Mouse (Mus musculus): ENCODE data around the gene Ppil3.

Ppil3 gene

GRCm38 (mm10) chr1:58445143-58445722, at the start of gene Ppil3, which contains the start of gene Nif3l1:
Gene Ppil3 (minus strand): TSS chr1:58445486.
Gene Nif3l1 (plus strand): TSS chr1:58445151.
- in situ Hi-C loops (cut with MboI; ENCODE audit: low pct_unique_long_range_greater_than_20kb in 1 of 2, low sequenced_read_pairs in 2 of 2, unreplicated experiment in 1 of 2), result no loop called here

- in situ Hi-C loops (cut with MboI; ENCODE audit: low pct_unique_long_range_greater_than_20kb in 1 of 2, low sequenced_read_pairs in 2 of 2, unreplicated experiment in 1 of 2), result no loop called here
These were observed 37.4 kb upstream of the Ppil3 start for GRCm38 (mm10) chr1:58482647-58483046.

- in situ Hi-C loops (cut with MboI; ENCODE audit: low pct_unique_long_range_greater_than_20kb in 1 of 2, low sequenced_read_pairs in 2 of 2, unreplicated experiment in 1 of 2), result no loop called here
These were observed 30.4 kb upstream of the Ppil3 start for GRCm38 (mm10) chr1:58475662-58476061.

GRCm38 (mm10) chr1:58465561-58465960, 20.3 kb upstream of the Ppil3 start:
- in situ Hi-C loops (cut with MboI; ENCODE audit: low pct_unique_long_range_greater_than_20kb in 1 of 2, low sequenced_read_pairs in 2 of 2, unreplicated experiment in 1 of 2), result no loop called here

- in situ Hi-C loops (cut with MboI; ENCODE audit: low pct_unique_long_range_greater_than_20kb in 1 of 2, low sequenced_read_pairs in 2 of 2, unreplicated experiment in 1 of 2), result no loop called here
These were observed 19.8 kb upstream of the Ppil3 start for GRCm38 (mm10) chr1:58465042-58465441.

GRCm38 (mm10) chr1:58463935-58464334, 18.6 kb upstream of the Ppil3 start:
- in situ Hi-C loops (cut with MboI; ENCODE audit: low pct_unique_long_range_greater_than_20kb in 1 of 2, low sequenced_read_pairs in 2 of 2, unreplicated experiment in 1 of 2), result no loop called here

GRCm38 (mm10) chr1:58460566-58460965, 15.3 kb upstream of the Ppil3 start:
- in situ Hi-C loops (cut with MboI; ENCODE audit: low pct_unique_long_range_greater_than_20kb in 1 of 2, low sequenced_read_pairs in 2 of 2, unreplicated experiment in 1 of 2), result no loop called here

- in situ Hi-C loops (cut with MboI; ENCODE audit: low pct_unique_long_range_greater_than_20kb in 1 of 2, low sequenced_read_pairs in 2 of 2, unreplicated experiment in 1 of 2), result no loop called here
These were observed 13.6 kb upstream of the Ppil3 start for GRCm38 (mm10) chr1:58458867-58459266.

- in situ Hi-C loops (cut with MboI; ENCODE audit: low pct_unique_long_range_greater_than_20kb in 1 of 2, low sequenced_read_pairs in 2 of 2, unreplicated experiment in 1 of 2), result no loop called here
These were observed 12.9 kb upstream of the Ppil3 start for GRCm38 (mm10) chr1:58458175-58458574.

GRCm38 (mm10) chr1:58454316-58454715, 9.0 kb upstream of the Ppil3 start:
- in situ Hi-C loops (cut with MboI; ENCODE audit: low pct_unique_long_range_greater_than_20kb in 1 of 2, low sequenced_read_pairs in 2 of 2, unreplicated experiment in 1 of 2), result no loop called here

GRCm38 (mm10) chr1:58448396-58448795, 3.1 kb upstream of the Ppil3 start:
- in situ Hi-C loops (cut with MboI; ENCODE audit: low pct_unique_long_range_greater_than_20kb in 1 of 2, low sequenced_read_pairs in 2 of 2, unreplicated experiment in 1 of 2), result no loop called here

- in situ Hi-C loops (cut with MboI; ENCODE audit: low pct_unique_long_range_greater_than_20kb in 1 of 2, low sequenced_read_pairs in 2 of 2, unreplicated experiment in 1 of 2), result no loop called here
These were observed 2.5 kb upstream of the Ppil3 start for GRCm38 (mm10) chr1:58447766-58448165.

- in situ Hi-C loops (cut with MboI; ENCODE audit: low pct_unique_long_range_greater_than_20kb in 1 of 2, low sequenced_read_pairs in 2 of 2, unreplicated experiment in 1 of 2), result no loop called here
These were observed 575 bp upstream of the Ppil3 start for GRCm38 (mm10) chr1:58445861-58446260.

- in situ Hi-C loops (cut with MboI; ENCODE audit: low pct_unique_long_range_greater_than_20kb in 1 of 2, low sequenced_read_pairs in 2 of 2, unreplicated experiment in 1 of 2), result no loop called here
These were observed 595 bp downstream of the Ppil3 start for GRCm38 (mm10) chr1:58444691-58445090.

- in situ Hi-C loops (cut with MboI; ENCODE audit: low pct_unique_long_range_greater_than_20kb in 1 of 2, low sequenced_read_pairs in 2 of 2, unreplicated experiment in 1 of 2), result loop anchor here (25.0 kb wide), 2 partner anchors 412 to 1263 kb away; partner anchors contain the start of genes Kctd18 (in 1 of the 2) and Nop58 (in 1 of the 2)
These were observed 20.7 kb downstream of the Ppil3 start for GRCm38 (mm10) chr1:58424551-58424950.

GRCm38 (mm10) chr1:58423371-58424248, 21.7 kb downstream of the Ppil3 start, which contains the start of gene Clk1:
Gene Clk1 (minus strand): TSS chr1:58424066.
- in situ Hi-C loops (cut with MboI; ENCODE audit: low pct_unique_long_range_greater_than_20kb in 1 of 2, low sequenced_read_pairs in 2 of 2, unreplicated experiment in 1 of 2), result loop anchor here (25.0 kb wide), 2 partner anchors 411 to 1264 kb away; partner anchors contain the start of genes Kctd18 (in 1 of the 2) and Nop58 (in 1 of the 2)

- in situ Hi-C loops (cut with MboI; ENCODE audit: low pct_unique_long_range_greater_than_20kb in 1 of 2, low sequenced_read_pairs in 2 of 2, unreplicated experiment in 1 of 2), result loop anchor here (25.0 kb wide), 2 partner anchors 411 to 1264 kb away; partner anchors contain the start of genes Kctd18 (in 1 of the 2) and Nop58 (in 1 of the 2)
These were observed 22.4 kb downstream of the Ppil3 start for GRCm38 (mm10) chr1:58422879-58423278.

GRCm38 (mm10) chr1:58420961-58421360, 24.3 kb downstream of the Ppil3 start:
- in situ Hi-C loops (cut with MboI; ENCODE audit: low pct_unique_long_range_greater_than_20kb in 1 of 2, low sequenced_read_pairs in 2 of 2, unreplicated experiment in 1 of 2), result loop anchor here (25.0 kb wide), 2 partner anchors 409 to 1266 kb away; partner anchors contain the start of genes Kctd18 (in 1 of the 2) and Nop58 (in 1 of the 2)

GRCm38 (mm10) chr1:58420032-58420431, 25.3 kb downstream of the Ppil3 start:
- in situ Hi-C loops (cut with MboI; ENCODE audit: low pct_unique_long_range_greater_than_20kb in 1 of 2, low sequenced_read_pairs in 2 of 2, unreplicated experiment in 1 of 2), result loop anchor here (25.0 kb wide), 2 partner anchors 408 to 1267 kb away; partner anchors contain the start of genes Kctd18 (in 1 of the 2) and Nop58 (in 1 of the 2)

All from mouse embryonic stem cell (cell line).